Mouse (Mus musculus) hindbrain, embryonic 10.5 days (tissue): ENCODE results near the gene Zfp771. TPM values are rescaled to one million over a fixed set of nuclear protein-coding genes. Genes with fewer than 3 reads are reported as not detected.

Experiments used
- DNase-seq: peaks from one replicate; pipeline ENCODE4 v3.0.0-alpha.2; 2017; ENCODE audit warnings: low spot score
- H3K27ac ChIP-seq: fragments of 300-500 bp; sonication (generic); 2 replicates; pipeline ENCODE4 v1.5.1; 2016; ENCODE audit warnings: mild to moderate bottlenecking, moderate library complexity
- H3K27me3 ChIP-seq: fragments of 300-500 bp; sonication (generic); 2 replicates; pipeline ENCODE4 v1.6.1; 2016; ENCODE audit warnings: mild to moderate bottlenecking; ENCODE audit not compliant: poor library complexity, insufficient read depth, severe bottlenecking
- H3K36me3 ChIP-seq: fragments of 300-500 bp; sonication (generic); 2 replicates; pipeline ENCODE4 v1.6.1; 2016; ENCODE audit warnings: mild to moderate bottlenecking, moderate library complexity
- H3K4me1 ChIP-seq: fragments of 300-500 bp; sonication (generic); replicated peaks from 2 replicates; pipeline ENCODE4 v1.6.1; 2016; ENCODE audit warnings: mild to moderate bottlenecking
- H3K4me3 ChIP-seq: fragments of 300-500 bp; sonication (generic); 2 replicates; pipeline ENCODE4 v1.5.1; 2016; ENCODE audit warnings: mild to moderate bottlenecking, moderate library complexity
- H3K9me3 ChIP-seq: fragments of 300-500 bp; sonication (generic); 2 replicates; pipeline ENCODE4 v1.6.1; 2016; ENCODE audit warnings: mild to moderate bottlenecking, moderate library complexity
- WGBS: fragments of 180-500 bp; shearing (Covaris S2); methylation state at CpG from one replicate; pipeline ENCODE4 v1.1.7; 2016; 5-methylcytosine and 5-hydroxymethylcytosine counted together
- polyA plus RNA-seq: library from polyadenylated mRNA; unstranded; fragments of >200 nt; fragmentation: Nextera tagmentation; extraction: Ambion mirVana; gene quantifications from 2 replicates; pipeline ENCODE4 v1.2.1, GENCODE M21; 2016

Gene Zfp771
- polyA plus RNA-seq, 1 experiment from 2014 or later: 70.1 TPM

DNA sequence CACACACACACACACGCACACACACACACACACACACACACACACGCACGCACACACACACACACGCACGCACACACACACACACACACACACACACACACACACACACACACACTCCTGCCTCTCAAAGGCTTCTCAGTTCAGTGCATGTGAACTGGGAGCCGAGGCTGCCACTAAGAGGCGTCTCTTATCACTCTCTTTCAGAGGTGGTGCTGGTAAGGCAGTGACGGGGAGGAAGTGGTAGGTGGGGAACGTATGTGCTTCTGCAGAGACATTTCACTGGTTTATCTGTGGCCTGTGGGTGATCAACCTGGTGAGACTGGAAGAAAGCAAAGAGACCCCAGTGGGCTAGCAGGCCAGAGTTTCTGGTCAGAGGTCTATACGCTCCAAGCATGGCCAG, 41.1 kb downstream of the Zfp771 start:
- H3K36me3 ChIP-seq: no peaks in the 10 kb centered on the region
- WGBS: 62% methylated on average over 10 of the region's 10 CpGs
- H3K4me3 ChIP-seq: no peak overlapping the region
- no peak overlapping the region for H3K27ac ChIP-seq
- peaks cover 3% of the 10 kb centered on the region; the same call in 1 of the 2 replicates for H3K4me1 ChIP-seq
- H3K27me3 ChIP-seq: no peaks in the 10 kb centered on the region
- peaks cover 20% of the 10 kb centered on the region for H3K9me3 ChIP-seq
- no peak for DNase-seq

DNA sequence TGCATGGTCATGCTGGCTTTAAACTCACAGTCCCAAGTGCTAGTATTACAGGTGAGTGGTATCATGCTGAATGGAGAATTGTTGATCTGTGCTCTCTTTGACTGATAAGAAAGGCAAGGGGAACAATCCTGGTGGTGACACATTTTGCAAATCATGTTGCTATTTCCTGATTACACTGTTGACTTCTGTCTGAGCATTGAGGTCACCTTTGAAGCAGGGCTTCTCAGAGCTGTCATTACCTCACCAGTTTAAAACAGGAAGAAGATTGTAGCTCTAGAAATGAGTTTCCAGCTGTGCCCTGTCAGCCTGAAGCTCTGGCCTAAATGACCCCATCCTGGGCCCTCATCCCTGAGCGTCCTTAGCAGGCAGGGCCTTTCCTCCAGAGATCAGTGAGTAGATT, 43.9 kb downstream of the Zfp771 start:
- H3K9me3 ChIP-seq: peaks cover 20% of the 10 kb centered on the region
- no peak overlapping the region for H3K4me3 ChIP-seq
- H3K4me1 ChIP-seq: peaks cover 3% of the 10 kb centered on the region; the same call in 1 of the 2 replicates
- H3K27ac ChIP-seq: no peak overlapping the region
- 70% methylated on average over 1 of the region's 1 CpGs for WGBS
- no peak for DNase-seq
- H3K27me3 ChIP-seq: no peaks in the 10 kb centered on the region
- no peaks in the 10 kb centered on the region for H3K36me3 ChIP-seq

DNA sequence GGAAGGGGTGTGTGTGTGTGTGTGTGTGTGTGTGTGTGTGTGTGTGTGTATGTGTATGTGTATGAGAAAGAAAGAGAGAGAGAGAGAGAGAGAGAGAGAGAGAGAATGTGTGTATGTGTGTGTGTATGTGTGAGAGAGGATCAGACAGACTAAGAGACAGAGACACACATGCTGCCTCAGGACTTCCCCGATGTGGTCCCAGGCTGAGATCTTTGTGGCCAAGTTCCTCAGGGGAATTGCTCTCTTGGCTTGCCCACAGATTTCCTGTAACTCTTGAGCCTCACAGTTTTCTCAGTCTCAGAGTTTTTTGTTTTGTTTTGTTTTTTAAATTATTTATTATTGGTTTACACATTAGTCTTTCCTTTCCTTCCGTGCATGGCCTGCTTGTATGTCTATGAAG, 45.2 kb downstream of the Zfp771 start:
- Histone ChIP-seq H3K4me1 (peaks cover 3% of the 10 kb centered on the region; the same call in 1 of the 2 replicates), H3K27ac (no peak overlapping the region), H3K27me3 (no peaks in the 10 kb centered on the region), H3K4me3 (no peak overlapping the region), H3K9me3 (peaks cover 20% of the 10 kb centered on the region), H3K36me3 (no peaks in the 10 kb centered on the region)
- 80% methylated on average over 2 of the region's 2 CpGs for WGBS
- DNase-seq: no peak

DNA sequence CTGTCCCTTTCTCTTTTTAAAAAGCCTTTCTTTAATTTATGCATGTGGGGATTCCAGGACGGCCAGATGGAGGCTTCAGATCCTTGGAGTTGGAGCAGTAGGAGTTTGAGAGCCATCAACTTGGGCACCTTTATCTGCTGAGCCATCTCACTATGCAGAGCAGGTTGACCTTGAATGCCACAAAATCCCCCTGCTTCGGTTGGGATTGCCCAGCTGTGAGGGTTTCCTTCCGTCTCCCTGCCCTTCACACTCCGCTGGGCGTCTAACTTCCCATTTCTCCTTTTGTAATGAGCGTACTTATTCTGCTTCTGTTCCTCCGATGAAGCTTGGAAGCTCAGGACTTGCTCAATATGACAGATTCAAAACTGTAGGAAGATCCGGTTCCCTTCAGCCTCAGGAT, 46.1 kb downstream of the Zfp771 start:
- WGBS: 72% methylated on average over 8 of the region's 8 CpGs
- no peak for DNase-seq
- no peaks in the 10 kb centered on the region for H3K36me3 ChIP-seq
- no peaks in the 10 kb centered on the region for H3K27me3 ChIP-seq
- peaks cover 3% of the 10 kb centered on the region; the same call in 1 of the 2 replicates for H3K4me1 ChIP-seq
- no peak overlapping the region for H3K4me3 ChIP-seq
- no peak overlapping the region for H3K27ac ChIP-seq
- peaks cover 20% of the 10 kb centered on the region for H3K9me3 ChIP-seq

DNA sequence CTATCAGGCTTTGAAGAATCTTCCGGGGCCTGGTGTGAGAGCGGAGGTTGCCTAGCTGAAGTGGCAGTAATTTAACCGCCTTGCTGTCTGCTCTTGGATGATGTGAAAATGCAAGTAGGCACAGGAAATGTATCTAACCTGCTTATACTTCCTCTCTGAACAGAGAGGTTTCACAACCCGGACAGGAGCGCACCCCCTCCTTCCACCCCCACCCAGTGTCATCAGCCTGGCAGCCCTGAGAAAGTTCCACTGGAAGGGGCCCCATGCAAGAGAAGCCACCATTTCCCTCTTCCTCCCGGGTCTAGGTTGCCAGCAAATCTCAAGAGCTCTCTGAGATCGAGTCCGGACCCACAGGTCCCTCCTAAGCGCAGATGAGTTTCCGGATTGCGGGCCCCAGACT, 52.0 kb downstream of the Zfp771 start, which contains the start of gene Itgal:
Gene Itgal, plus strand, starts transcription at position 163 of the 400 bp plus-strand sequence.
- Histone ChIP-seq H3K4me3 (no peak within 1 kb of the TSS), H3K27ac (no peak within 1 kb of the TSS), H3K27me3 (no peaks in the 10 kb centered on the region), H3K4me1 (no peaks in the 10 kb centered on the region), H3K36me3 (no peaks in the 10 kb centered on the region), H3K9me3 (no peaks in the 10 kb centered on the region)
- WGBS: 84% methylated on average over 11 of the region's 11 CpGs
- no peak for DNase-seq

DNA sequence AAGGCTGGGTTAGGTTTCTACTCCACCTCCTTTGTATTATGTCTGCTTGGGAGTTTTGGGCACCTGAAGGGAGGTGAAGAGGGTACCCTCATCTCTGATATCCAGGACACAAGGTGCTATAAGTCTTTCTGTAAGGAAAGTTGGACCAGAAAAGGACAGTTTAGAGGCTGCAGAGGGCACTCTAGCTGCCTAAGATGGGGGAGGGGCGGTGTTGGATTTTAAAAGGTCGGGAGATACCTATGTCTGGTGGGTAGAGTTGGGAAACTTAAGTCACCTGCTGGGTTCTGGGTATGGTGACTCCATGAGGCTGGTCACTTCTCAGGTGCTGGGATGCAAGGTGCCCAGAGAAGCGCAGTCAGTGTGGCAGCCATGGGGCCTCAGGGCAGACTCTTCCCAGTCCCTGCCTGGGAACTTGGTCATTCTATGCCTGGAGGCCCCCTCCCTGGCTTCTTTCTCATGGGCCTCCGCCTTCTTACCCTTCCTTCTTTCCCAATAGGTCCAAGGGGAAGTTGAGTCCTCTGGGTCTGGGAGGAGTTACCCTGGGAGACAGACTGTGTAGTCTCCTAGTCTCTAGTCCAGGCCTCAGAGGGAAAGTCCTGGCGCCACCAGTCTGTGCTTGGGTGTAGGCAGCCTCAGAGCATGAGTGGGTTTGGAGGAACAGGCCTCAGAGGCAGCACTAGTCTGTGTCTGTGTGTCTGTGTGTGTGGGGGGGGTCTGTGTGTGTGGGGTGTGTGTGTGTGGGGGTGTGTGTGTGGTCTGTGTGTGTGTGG, 52.9 kb downstream of the Zfp771 start:
- Histone ChIP-seq H3K9me3 (no peaks in the 10 kb centered on the region), H3K36me3 (no peaks in the 10 kb centered on the region), H3K27ac (no peak overlapping the region), H3K4me1 (no peaks in the 10 kb centered on the region), H3K27me3 (no peaks in the 10 kb centered on the region), H3K4me3 (no peak overlapping the region)
- 85% methylated on average over 5 of the region's 5 CpGs for WGBS
- no peak for DNase-seq

DNA sequence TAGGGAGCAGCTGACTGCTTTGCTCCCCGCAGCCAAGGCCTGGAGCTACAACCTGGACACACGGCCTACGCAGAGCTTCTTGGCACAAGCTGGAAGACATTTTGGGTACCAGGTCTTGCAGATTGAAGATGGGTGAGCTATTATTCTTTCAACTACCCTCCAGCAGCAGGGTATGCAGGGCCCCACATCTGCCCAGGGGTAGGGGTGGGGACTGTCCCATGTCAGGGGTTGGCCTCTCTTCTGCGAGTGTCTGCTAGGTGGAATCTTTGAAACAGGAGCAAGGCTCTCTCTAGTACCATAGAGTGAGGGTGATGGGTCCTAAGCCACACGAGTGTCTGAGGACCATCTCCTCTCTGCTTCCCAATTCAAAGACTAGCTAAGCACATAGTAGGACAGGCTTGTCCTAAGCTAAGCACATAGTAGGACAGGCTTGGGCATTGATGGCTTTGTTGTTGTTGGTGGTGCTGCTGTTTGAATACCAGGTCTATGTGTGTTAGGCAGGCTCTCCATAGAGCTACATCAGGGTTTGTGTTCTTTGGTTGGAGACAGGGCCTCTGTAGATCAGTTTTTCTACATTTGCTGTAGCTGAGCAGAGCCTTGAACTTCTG, 53.6 kb downstream of the Zfp771 start:
- DNase-seq: no peak
- WGBS: 85% methylated on average over 5 of the region's 5 CpGs
- Histone ChIP-seq H3K27me3 (no peaks in the 10 kb centered on the region), H3K27ac (no peak overlapping the region), H3K9me3 (no peaks in the 10 kb centered on the region), H3K36me3 (no peaks in the 10 kb centered on the region), H3K4me1 (no peaks in the 10 kb centered on the region), H3K4me3 (no peak overlapping the region)

Other genes with a start within 250 kb of the Zfp771 start
- gene Mvp, start 229.7 kb upstream of the Zfp771 start, polyA plus RNA-seq: 5.0 and 6.1 TPM in 2 replicates
- 0.25 and 0.55 TPM in 2 replicates for gene Pagr1b, start 227.8 kb upstream of the Zfp771 start, polyA plus RNA-seq
- 84.3 and 130 TPM in 2 replicates for gene Pagr1a, start 226.9 kb upstream of the Zfp771 start, polyA plus RNA-seq
- gene Gm42742, start 223.2 kb upstream of the Zfp771 start, polyA plus RNA-seq: 17.6 and 75.1 TPM in 2 replicates
- 3.3 and 4.4 TPM in 2 replicates for gene Prrt2, start 223.1 kb upstream of the Zfp771 start, polyA plus RNA-seq
- gene Maz, start 217.2 kb upstream of the Zfp771 start, polyA plus RNA-seq: 66.7 and 83.1 TPM in 2 replicates
- 161 and 193 TPM in 2 replicates for gene Kif22, start 201.8 kb upstream of the Zfp771 start, polyA plus RNA-seq
- not detected in 2 replicates for gene Zg16, start 156.9 kb upstream of the Zfp771 start, polyA plus RNA-seq
- gene AI467606, start 152.9 kb upstream of the Zfp771 start, polyA plus RNA-seq: 0.80 and 0.81 TPM in 2 replicates
- gene Qprt, start 122.0 kb upstream of the Zfp771 start, polyA plus RNA-seq: 2.6 and 4.9 TPM in 2 replicates
- gene Spn, start 106.5 kb upstream of the Zfp771 start, polyA plus RNA-seq: not detected in 2 replicates
- gene Cd2bp2, start 48.2 kb upstream of the Zfp771 start, polyA plus RNA-seq: 94.4 and 96.0 TPM in 2 replicates
- 25.6 and 28.2 TPM in 2 replicates for gene Tbc1d10b, start 35.8 kb upstream of the Zfp771 start, polyA plus RNA-seq
- 13.0 and 17.7 TPM in 2 replicates for gene Mylpf, start 35.4 kb upstream of the Zfp771 start, polyA plus RNA-seq
- gene Zfp553, start 11.2 kb upstream of the Zfp771 start, polyA plus RNA-seq: 78.7 and 81.0 TPM in 2 replicates
- 32.4 and 33.8 TPM in 2 replicates for gene Sept1, start 11.1 kb upstream of the Zfp771 start, polyA plus RNA-seq
- 284 and 329 TPM in 2 replicates for gene Dctpp1, start 16.4 kb downstream of the Zfp771 start, polyA plus RNA-seq
- gene Sephs2, start 29.8 kb downstream of the Zfp771 start, polyA plus RNA-seq: 69.8 and 76.2 TPM in 2 replicates
- gene Itgal, start 52.0 kb downstream of the Zfp771 start, polyA plus RNA-seq: 0.68 and 0.98 TPM in 2 replicates
- 18.8 and 20.4 TPM in 2 replicates for gene Zfp768, start 101.3 kb downstream of the Zfp771 start, polyA plus RNA-seq
- gene Zfp747, start 131.8 kb downstream of the Zfp771 start, polyA plus RNA-seq: 7.9 and 9.5 TPM in 2 replicates
- gene 9130019O22Rik, start 142.9 kb downstream of the Zfp771 start, polyA plus RNA-seq: 5.3 and 6.2 TPM in 2 replicates
- 5.4 and 6.7 TPM in 2 replicates for gene E430018J23Rik, start 149.4 kb downstream of the Zfp771 start, polyA plus RNA-seq
- 6.6 and 7.1 TPM in 2 replicates for gene Zfp764, start 162.5 kb downstream of the Zfp771 start, polyA plus RNA-seq
- gene Zfp688, start 177.8 kb downstream of the Zfp771 start, polyA plus RNA-seq: 35.6 and 39.4 TPM in 2 replicates
- 14.8 and 15.7 TPM in 2 replicates for gene Zfp689, start 204.9 kb downstream of the Zfp771 start, polyA plus RNA-seq
- gene Prr14, start 215.3 kb downstream of the Zfp771 start, polyA plus RNA-seq: 53.1 and 65.9 TPM in 2 replicates
- gene Fbrs, start 234.9 kb downstream of the Zfp771 start, polyA plus RNA-seq: 9.0 and 12.0 TPM in 2 replicates